In genomic region chr2:104029074-104029473, GRCm38 (mm10) we compare ENCODE assay signal across 9 mouse cellular contexts. TPM values are rescaled to one million over a fixed set of nuclear protein-coding genes. Genes with fewer than 3 reads are reported as not detected.
DNase-seq lines count a peak whose midpoint lies in the region; ATAC-seq and TF ChIP-seq lines count a peak whose summit lies in the region.
"Had no signal": no experiment of that assay in that cellular context is flagged by ENCODE, and none has a peak within 500 bp of the region (broad histone marks: within the 10 kb centered on the region; RNA-seq: fewer than 3 reads in every experiment).

No protein-coding gene starts in this region.

- H3K9me3 ChIP-seq in lung, embryonic 14.5 days (ENCODE audit: low read depth, low read length), result no peaks in the 10 kb centered on the region
- no peaks in the 10 kb centered on the region for H3K9me3 ChIP-seq in forebrain, embryonic 11.5 days (ENCODE audit: control insufficient read depth, low read length)
- no peaks in the 10 kb centered on the region for H3K9me3 ChIP-seq in limb, embryonic 15.5 days
- H3K9me3 ChIP-seq in stomach, embryonic 15.5 days, result no peaks in the 10 kb centered on the region

- peak overlapping the region; percentile 89; the same call in 1 of the 2 replicates for H3K9ac ChIP-seq in lung, embryonic 14.5 days
- H3K9ac ChIP-seq in forebrain, embryonic 11.5 days (ENCODE audit: low read length), result no peak overlapping the region
- H3K9ac ChIP-seq in limb, embryonic 15.5 days, result no peak overlapping the region
- H3K9ac ChIP-seq in stomach, embryonic 15.5 days, result no peak overlapping the region

- no peaks in the 10 kb centered on the region for H3K27me3 ChIP-seq in lung, embryonic 14.5 days (ENCODE audit: insufficient read depth, low read length)
- H3K27me3 ChIP-seq in forebrain, embryonic 11.5 days (ENCODE audit: control insufficient read depth, insufficient read depth, low read length), result no peaks in the 10 kb centered on the region
- no peaks in the 10 kb centered on the region for H3K27me3 ChIP-seq in limb, embryonic 15.5 days
- no peaks in the 10 kb centered on the region for H3K27me3 ChIP-seq in stomach, embryonic 15.5 days (replicated peaks)

- 47% methylated on average over 2 of the region's 2 CpGs for WGBS in lung, embryonic 14.5 days
- 88% methylated on average over 2 of the region's 2 CpGs for WGBS in forebrain, embryonic 11.5 days
- 75% methylated on average over 2 of the region's 2 CpGs for WGBS in limb, embryonic 15.5 days
- WGBS in stomach, embryonic 15.5 days, result 60% methylated on average over 2 of the region's 2 CpGs

- H3K27ac ChIP-seq in lung, embryonic 14.5 days (ENCODE audit: low read depth), result no peak overlapping the region
- no peak overlapping the region for H3K27ac ChIP-seq in forebrain, embryonic 11.5 days (ENCODE audit: low read depth, low read length)
- no peak overlapping the region for H3K27ac ChIP-seq in limb, embryonic 15.5 days
- H3K27ac ChIP-seq in stomach, embryonic 15.5 days, result no peak overlapping the region; the same call in 1 of the 2 replicates

- no peak for TF ChIP-seq CTCF in lung, embryonic 14.5 days (IDR thresholded peaks at IDR 0.05; ENCODE audit: low read depth)

- H3K4me3 ChIP-seq in lung, embryonic 14.5 days (ENCODE audit: low read depth, low read length), result peak overlapping the region; percentile 95
- peak overlapping the region; percentile 74 for H3K4me3 ChIP-seq in forebrain, embryonic 11.5 days (ENCODE audit: low read depth, low read length)
- peak overlapping the region; percentile 81 for H3K4me3 ChIP-seq in limb, embryonic 15.5 days
- H3K4me3 ChIP-seq in stomach, embryonic 15.5 days (replicated peaks), result peak overlapping the region; percentile 94

- peak overlapping the region; percentile 77 for H3K4me2 ChIP-seq in lung, embryonic 14.5 days
- peak overlapping the region; percentile 88 for H3K4me2 ChIP-seq in forebrain, embryonic 11.5 days (ENCODE audit: low read depth, low read length, severe bottlenecking)
- peak overlapping the region; percentile 75 for H3K4me2 ChIP-seq in limb, embryonic 15.5 days
- H3K4me2 ChIP-seq in stomach, embryonic 15.5 days, result peak overlapping the region; percentile 72

- DNase-seq in lung, embryonic 14.5 days, result no peak
- no peak for DNase-seq in lung, postnatal 25 days (ENCODE audit: low spot score)
- no peak for DNase-seq in forebrain, embryonic 11.5 days (ENCODE audit: low spot score)
- DNase-seq in testis, postnatal 10 days (ENCODE audit: low spot score), result no peak
- no peak for DNase-seq in right cerebral cortex, postnatal 36 days (ENCODE audit: low spot score in 2 of 2)
- no peak for DNase-seq in urinary bladder, adult 18-20 months (ENCODE audit: low spot score in 2 of 2)
- DNase-seq: kidney, adult 11 months had no signal

- H3K4me1 ChIP-seq in lung, embryonic 14.5 days (ENCODE audit: insufficient read depth), result 0 out of 2 replicates have a peak, but pooled peaks cover 2% of the 10 kb centered on the region
- peaks cover 4% of the 10 kb centered on the region; the same call in 1 of the 2 replicates for H3K4me1 ChIP-seq in forebrain, embryonic 11.5 days (replicated peaks; ENCODE audit: control insufficient read depth, insufficient read depth, low read length)
- H3K4me1 ChIP-seq in limb, embryonic 15.5 days, result peaks cover 15% of the 10 kb centered on the region; the same call in 1 of the 2 replicates
- H3K4me1 ChIP-seq in stomach, embryonic 15.5 days, result peaks cover 11% of the 10 kb centered on the region; the same call in 1 of the 2 replicates

- H3K36me3 ChIP-seq in lung, embryonic 14.5 days (ENCODE audit: insufficient read depth), result peaks cover 8% of the 10 kb centered on the region; the same call in 1 of the 2 replicates
- no peaks in the 10 kb centered on the region for H3K36me3 ChIP-seq in forebrain, embryonic 11.5 days (ENCODE audit: control insufficient read depth, insufficient read depth, low read length)
- H3K36me3 ChIP-seq in limb, embryonic 15.5 days, result peaks cover 10% of the 10 kb centered on the region
- peaks cover 7% of the 10 kb centered on the region; the same call in 1 of the 2 replicates for H3K36me3 ChIP-seq in stomach, embryonic 15.5 days

- no peak for ATAC-seq in lung, embryonic 14.5 days (ENCODE audit: insufficient read depth)
- no peak for ATAC-seq in forebrain, embryonic 11.5 days (replicated peaks; ENCODE audit: low FRiP score)
- ATAC-seq in limb, embryonic 15.5 days (ENCODE audit: insufficient number of reproducible peaks, low FRiP score, low TSS enrichment, low read depth), result no peak
- ATAC-seq in stomach, embryonic 15.5 days (ENCODE audit: insufficient read depth, low FRiP score, low read depth), result no peak

RNA-seq across cellular contexts. Expression of gene 4931422A03Rik, which starts 0.9 kb away (rescaled TPM):
- polyA plus RNA-seq in lung, embryonic 14.5 days (2014; fragmentation: Nextera tagmentation; extraction: Ambion mirVana), result 1.9 and 2.1 TPM in 2 replicates
- polyA plus RNA-seq in forebrain, embryonic 11.5 days (2014; fragmentation: Nextera tagmentation; extraction: Ambion mirVana), result 1.6 and 2.1 TPM in 2 replicates
- 2.3 TPM in 2 replicates for polyA plus RNA-seq in limb, embryonic 15.5 days (2015; fragmentation: Nextera tagmentation; extraction: Ambion mirVana)
- 2.4 and 3.1 TPM in 2 replicates for polyA plus RNA-seq in stomach, embryonic 15.5 days (2015; fragmentation: Nextera tagmentation; extraction: Ambion mirVana)

RNA-seq across cellular contexts. Expression of gene Fbxo3, which starts 1.6 kb away (rescaled TPM):
- polyA plus RNA-seq in lung, embryonic 14.5 days (2014; fragmentation: Nextera tagmentation; extraction: Ambion mirVana), result 54.0 and 56.6 TPM in 2 replicates
- 55.4 and 61.4 TPM in 2 replicates for polyA plus RNA-seq in forebrain, embryonic 11.5 days (2014; fragmentation: Nextera tagmentation; extraction: Ambion mirVana)
- polyA plus RNA-seq in limb, embryonic 15.5 days (2015; fragmentation: Nextera tagmentation; extraction: Ambion mirVana), result 52.0 and 53.5 TPM in 2 replicates
- 55.4 and 56.0 TPM in 2 replicates for polyA plus RNA-seq in stomach, embryonic 15.5 days (2015; fragmentation: Nextera tagmentation; extraction: Ambion mirVana)

RNA-seq across cellular contexts. Expression of gene Gm10912, which starts 36.6 kb away (rescaled TPM):
- polyA plus RNA-seq in lung, embryonic 14.5 days (2014; fragmentation: Nextera tagmentation; extraction: Ambion mirVana), result not detected in 2 replicates
- not detected in 2 replicates for polyA plus RNA-seq in forebrain, embryonic 11.5 days (2014; fragmentation: Nextera tagmentation; extraction: Ambion mirVana)
- polyA plus RNA-seq in limb, embryonic 15.5 days (2015; fragmentation: Nextera tagmentation; extraction: Ambion mirVana), result 0.12 TPM in 1 of 2 replicates, not detected in the other
- 0.10 TPM in 1 of 2 replicates, not detected in the other for polyA plus RNA-seq in stomach, embryonic 15.5 days (2015; fragmentation: Nextera tagmentation; extraction: Ambion mirVana)

RNA-seq across cellular contexts. Expression of gene Gm10799, which starts 39.3 kb away (rescaled TPM):
- not detected in 2 replicates for polyA plus RNA-seq in lung, embryonic 14.5 days (2014; fragmentation: Nextera tagmentation; extraction: Ambion mirVana)
- polyA plus RNA-seq in forebrain, embryonic 11.5 days (2014; fragmentation: Nextera tagmentation; extraction: Ambion mirVana), result not detected in 2 replicates
- not detected in 2 replicates for polyA plus RNA-seq in limb, embryonic 15.5 days (2015; fragmentation: Nextera tagmentation; extraction: Ambion mirVana)
- polyA plus RNA-seq in stomach, embryonic 15.5 days (2015; fragmentation: Nextera tagmentation; extraction: Ambion mirVana), result not detected in 2 replicates

RNA-seq across cellular contexts. Expression of gene Cd59b, which starts 40.6 kb away (rescaled TPM):
- polyA plus RNA-seq in lung, embryonic 14.5 days (2014; fragmentation: Nextera tagmentation; extraction: Ambion mirVana), result 2.8 and 4.5 TPM in 2 replicates
- polyA plus RNA-seq in forebrain, embryonic 11.5 days (2014; fragmentation: Nextera tagmentation; extraction: Ambion mirVana), result 2.1 and 2.9 TPM in 2 replicates
- polyA plus RNA-seq in limb, embryonic 15.5 days (2015; fragmentation: Nextera tagmentation; extraction: Ambion mirVana), result 6.8 and 7.4 TPM in 2 replicates
- polyA plus RNA-seq in stomach, embryonic 15.5 days (2015; fragmentation: Nextera tagmentation; extraction: Ambion mirVana), result 5.0 and 6.8 TPM in 2 replicates
